Mouse (Mus musculus) forebrain, embryonic 12.5 days (tissue): ENCODE results near the gene Ola1. TPM values are rescaled to one million over a fixed set of nuclear protein-coding genes. Genes with fewer than 3 reads are reported as not detected.

Experiments used
- ATAC-seq: fragments of 200-750 bp; cut with Nextera tagmentation; 2 replicates; pipeline ENCODE4 v1.8.0; 2017; ENCODE audit warnings: moderate TSS enrichment; ENCODE audit not compliant: low FRiP score
- H3K27ac ChIP-seq: fragments of 300-500 bp; sonication (generic); 2 replicates; pipeline ENCODE4 v1.5.1; 2016; ENCODE audit warnings: mild to moderate bottlenecking
- H3K27me3 ChIP-seq: fragments of 300-500 bp; sonication (generic); 2 replicates; pipeline ENCODE4 v1.6.1; 2016; ENCODE audit warnings: mild to moderate bottlenecking
- H3K36me3 ChIP-seq: fragments of 300-500 bp; sonication (generic); replicated peaks from 2 replicates; pipeline ENCODE4 v1.6.1; 2016; ENCODE audit warnings: mild to moderate bottlenecking
- H3K4me1 ChIP-seq: fragments of 300-500 bp; sonication (generic); 2 replicates; pipeline ENCODE4 v1.6.1; 2016
- H3K4me2 ChIP-seq: fragments of 300-500 bp; sonication (generic); 2 replicates; pipeline ENCODE4 v1.6.1; 2016; ENCODE audit warnings: mild to moderate bottlenecking, moderate library complexity
- H3K4me3 ChIP-seq: fragments of 300-500 bp; sonication (generic); replicated peaks from 2 replicates; pipeline ENCODE4 v1.5.1; 2016; ENCODE audit warnings: mild to moderate bottlenecking
- H3K9ac ChIP-seq: fragments of 300-500 bp; sonication (generic); 2 replicates; pipeline ENCODE4 v1.6.1; 2016; ENCODE audit warnings: mild to moderate bottlenecking
- H3K9me3 ChIP-seq: fragments of 300-500 bp; sonication (generic); 2 replicates; pipeline ENCODE4 v1.6.1; 2016
- WGBS: fragments of 180-500 bp; shearing (Covaris S2); methylation state at CpG from one replicate; pipeline ENCODE4 v1.1.7; 2016; 5-methylcytosine and 5-hydroxymethylcytosine counted together
- polyA plus RNA-seq: library from polyadenylated mRNA; unstranded; fragments of >200 nt; fragmentation: Nextera tagmentation; extraction: Ambion mirVana; gene quantifications from 2 replicates; pipeline ENCODE4 v1.2.1, GENCODE M21; 2016

Ola1 gene
- polyA plus RNA-seq, 1 experiment from 2014 or later: 106 TPM

- H3K36me3 ChIP-seq: peaks cover 13% of the 10 kb centered on the region
- H3K4me2 ChIP-seq: peak overlapping the region; percentile 78
- 0 out of 2 replicates have a peak, but pooled peaks cover 4% of the 10 kb centered on the region for H3K27me3 ChIP-seq
- peaks cover 10% of the 10 kb centered on the region for H3K4me1 ChIP-seq
- peak overlapping the region; percentile 80 for H3K4me3 ChIP-seq
- peak overlapping the region; percentile 39; the same call in 1 of the 2 replicates for H3K27ac ChIP-seq
- no peaks in the 10 kb centered on the region for H3K9me3 ChIP-seq
- WGBS: under 1% methylated on average over 68 of the region's 68 CpGs
- H3K9ac ChIP-seq: peak overlapping the region; percentile 81
- ATAC-seq: peak; percentile 96
Measured at GRCm38 (mm10) chr2:73213871-73214659, 4.7 kb downstream of the Ola1 start.

- H3K27ac ChIP-seq: peak overlapping the region; percentile 39; the same call in 1 of the 2 replicates
- peaks cover 10% of the 10 kb centered on the region for H3K4me1 ChIP-seq
- no peaks in the 10 kb centered on the region for H3K9me3 ChIP-seq
- WGBS: 24% methylated on average over 7 of the region's 7 CpGs
- peak overlapping the region; percentile 81 for H3K9ac ChIP-seq
- ATAC-seq: no peak
- H3K27me3 ChIP-seq: 0 out of 2 replicates have a peak, but pooled peaks cover 4% of the 10 kb centered on the region
- H3K4me2 ChIP-seq: peak overlapping the region; percentile 78
- peaks cover 13% of the 10 kb centered on the region for H3K36me3 ChIP-seq
- H3K4me3 ChIP-seq: peak overlapping the region; percentile 80
Measured at GRCm38 (mm10) chr2:73213539-73213870, 5.2 kb downstream of the Ola1 start.

GRCm38 (mm10) chr2:73204328-73204727, 14.4 kb downstream of the Ola1 start:
- H3K9ac ChIP-seq: no peak overlapping the region
- WGBS: 86% methylated on average over 6 of the region's 6 CpGs
- no peaks in the 10 kb centered on the region for H3K4me1 ChIP-seq
- no peak for ATAC-seq
- H3K27me3 ChIP-seq: no peaks in the 10 kb centered on the region
- no peak overlapping the region for H3K4me2 ChIP-seq
- H3K9me3 ChIP-seq: no peaks in the 10 kb centered on the region
- no peak overlapping the region for H3K27ac ChIP-seq
- H3K4me3 ChIP-seq: no peak overlapping the region
- peaks cover 6% of the 10 kb centered on the region; the same call in 1 of the 2 replicates for H3K36me3 ChIP-seq

GRCm38 (mm10) chr2:73188488-73188887, 30.2 kb downstream of the Ola1 start:
- Histone ChIP-seq H3K9me3 (no peaks in the 10 kb centered on the region), H3K4me2 (no peak overlapping the region), H3K36me3 (no peaks in the 10 kb centered on the region; the same call in 1 of the 2 replicates), H3K27ac (no peak overlapping the region), H3K27me3 (no peaks in the 10 kb centered on the region), H3K4me1 (no peaks in the 10 kb centered on the region), H3K4me3 (no peak overlapping the region), H3K9ac (no peak overlapping the region)
- 91% methylated on average over 2 of the region's 2 CpGs for WGBS
- ATAC-seq: no peak

- Histone ChIP-seq H3K27me3 (no peaks in the 10 kb centered on the region), H3K27ac (no peak overlapping the region), H3K9me3 (no peaks in the 10 kb centered on the region), H3K9ac (no peak overlapping the region), H3K36me3 (no peaks in the 10 kb centered on the region; the same call in 1 of the 2 replicates), H3K4me2 (no peak overlapping the region), H3K4me3 (no peak overlapping the region), H3K4me1 (no peaks in the 10 kb centered on the region)
- WGBS: 70% methylated on average over 3 of the region's 3 CpGs
- ATAC-seq: no peak
Measured at GRCm38 (mm10) chr2:73185185-73185584, 33.5 kb downstream of the Ola1 start.

GRCm38 (mm10) chr2:73169496-73169895, 49.2 kb downstream of the Ola1 start:
- H3K27me3 ChIP-seq: no peaks in the 10 kb centered on the region
- WGBS: 43% methylated on average over 5 of the region's 5 CpGs
- H3K9ac ChIP-seq: no peak overlapping the region
- no peak overlapping the region for H3K4me3 ChIP-seq
- no peak overlapping the region for H3K4me2 ChIP-seq
- no peaks in the 10 kb centered on the region for H3K9me3 ChIP-seq
- no peaks in the 10 kb centered on the region for H3K36me3 ChIP-seq
- no peak for ATAC-seq
- peaks cover 10% of the 10 kb centered on the region; the same call in 1 of the 2 replicates for H3K4me1 ChIP-seq
- no peak overlapping the region for H3K27ac ChIP-seq

GRCm38 (mm10) chr2:73167126-73167525, 51.6 kb downstream of the Ola1 start:
- Histone ChIP-seq H3K4me2 (no peak overlapping the region), H3K27me3 (no peaks in the 10 kb centered on the region), H3K4me1 (peaks cover 10% of the 10 kb centered on the region; the same call in 1 of the 2 replicates), H3K9ac (no peak overlapping the region), H3K27ac (no peak overlapping the region), H3K36me3 (no peaks in the 10 kb centered on the region), H3K4me3 (no peak overlapping the region), H3K9me3 (no peaks in the 10 kb centered on the region)
- no peak for ATAC-seq

GRCm38 (mm10) chr2:73164666-73165065, 54.1 kb downstream of the Ola1 start:
- WGBS: 87% methylated on average over 1 of the region's 1 CpGs

GRCm38 (mm10) chr2:73160772-73161171, 58.0 kb downstream of the Ola1 start:
- H3K27me3 ChIP-seq: no peaks in the 10 kb centered on the region
- H3K36me3 ChIP-seq: peaks cover 9% of the 10 kb centered on the region
- 82% methylated on average over 2 of the region's 2 CpGs for WGBS
- no peak overlapping the region for H3K4me2 ChIP-seq
- no peak overlapping the region for H3K4me3 ChIP-seq
- H3K9me3 ChIP-seq: no peaks in the 10 kb centered on the region
- H3K27ac ChIP-seq: no peak overlapping the region
- H3K4me1 ChIP-seq: peaks cover 6% of the 10 kb centered on the region
- no peak for ATAC-seq
- no peak overlapping the region for H3K9ac ChIP-seq

More at GRCm38 (mm10) chr2:73164666-73165065, 54.1 kb downstream of the Ola1 start:
- Histone ChIP-seq H3K4me2 (no peak overlapping the region), H3K27ac (no peak overlapping the region), H3K27me3 (no peaks in the 10 kb centered on the region), H3K9me3 (no peaks in the 10 kb centered on the region), H3K9ac (no peak overlapping the region), H3K36me3 (no peaks in the 10 kb centered on the region), H3K4me1 (no peaks in the 10 kb centered on the region), H3K4me3 (no peak overlapping the region)
- no peak for ATAC-seq

- H3K9me3 ChIP-seq: no peaks in the 10 kb centered on the region
- no peaks in the 10 kb centered on the region for H3K27me3 ChIP-seq
- H3K36me3 ChIP-seq: peaks cover 11% of the 10 kb centered on the region
- ATAC-seq: peak; percentile 61; the same call in 1 of the 2 replicates
- no peak overlapping the region for H3K9ac ChIP-seq
- H3K4me2 ChIP-seq: no peak overlapping the region
- H3K27ac ChIP-seq: no peak overlapping the region
- H3K4me3 ChIP-seq: no peak overlapping the region
- 78% methylated on average over 3 of the region's 3 CpGs for WGBS
- peaks cover 6% of the 10 kb centered on the region for H3K4me1 ChIP-seq
Measured at GRCm38 (mm10) chr2:73157202-73157601, 61.5 kb downstream of the Ola1 start.

GRCm38 (mm10) chr2:73150526-73150925, 68.2 kb downstream of the Ola1 start:
- Histone ChIP-seq H3K27ac (no peak overlapping the region), H3K27me3 (no peaks in the 10 kb centered on the region), H3K4me3 (no peak overlapping the region), H3K9me3 (no peaks in the 10 kb centered on the region), H3K9ac (no peak overlapping the region), H3K4me1 (no peaks in the 10 kb centered on the region), H3K36me3 (no peaks in the 10 kb centered on the region), H3K4me2 (no peak overlapping the region)
- ATAC-seq: no peak
- 79% methylated on average over 3 of the region's 3 CpGs for WGBS

- H3K27me3 ChIP-seq: 0 out of 2 replicates have a peak, but pooled peaks cover 3% of the 10 kb centered on the region
- ATAC-seq: no peak
- WGBS: 86% methylated on average over 2 of the region's 2 CpGs
- no peak overlapping the region for H3K4me3 ChIP-seq
- H3K4me2 ChIP-seq: no peak overlapping the region
- no peak overlapping the region for H3K27ac ChIP-seq
- no peak overlapping the region for H3K9ac ChIP-seq
- H3K36me3 ChIP-seq: no peaks in the 10 kb centered on the region
- H3K4me1 ChIP-seq: peaks cover 15% of the 10 kb centered on the region
- H3K9me3 ChIP-seq: no peaks in the 10 kb centered on the region
Measured at GRCm38 (mm10) chr2:73146111-73146510, 72.6 kb downstream of the Ola1 start.

- Histone ChIP-seq H3K9me3 (no peaks in the 10 kb centered on the region), H3K27me3 (0 out of 2 replicates have a peak, but pooled peaks cover 3% of the 10 kb centered on the region), H3K9ac (no peak overlapping the region), H3K36me3 (no peaks in the 10 kb centered on the region), H3K4me3 (no peak overlapping the region), H3K27ac (no peak overlapping the region), H3K4me1 (peaks cover 15% of the 10 kb centered on the region), H3K4me2 (no peak overlapping the region)
- ATAC-seq: peak; percentile 51; the same call in 1 of the 2 replicates
- WGBS: 17% methylated on average over 2 of the region's 2 CpGs
Measured at GRCm38 (mm10) chr2:73143732-73144131, 75.0 kb downstream of the Ola1 start.
